Mouse (Mus musculus): ENCODE results near the gene Traf1.

GRCm38 (mm10) chr2:34938269-34939208 lies 23.0 kb downstream of the Traf1 start:
- TF ChIP-seq CTCF (IDR thresholded peaks at IDR 0.05; ENCODE audit: control insufficient read depth, insufficient read depth, insufficient replicate concordance, low read depth, low read length), result no peak
- TF ChIP-seq POLR2A (IDR thresholded peaks at IDR 0.05; ENCODE audit: control insufficient read depth, low read depth, low read length), result no peak
